Mouse (Mus musculus): Measurements from ENCODE around the gene Gpr162.

GRCm38 (mm10) chr6:124809052-124809774 lies 54.6 kb downstream of the Gpr162 start:
- TF ChIP-seq EP300 (optimal IDR thresholded peaks at IDR 0.05) = no peak
- TF ChIP-seq CTCF (IDR thresholded peaks at IDR 0.05; ENCODE audit: low read depth) = peak; percentile 88

Measured in stomach, postnatal 0 days (tissue).